Mouse (Mus musculus) intestine, embryonic 15.5 days (tissue): Measurements from ENCODE around the gene Col5a2. TPM values are rescaled to one million over a fixed set of nuclear protein-coding genes. Genes with fewer than 3 reads are reported as not detected.
"Not testable (repeated sequence)": the region's sequence is repeated elsewhere in the genome, so short reads cannot be mapped to it uniquely, and the experiment has no call there.

Experiments
- ATAC-seq: fragments of 200-750 bp; cut with Nextera tagmentation; 2 replicates; pipeline ENCODE4 v1.8.0; 2017; ENCODE audit warnings: moderate TSS enrichment, moderate library complexity
- H3K27ac ChIP-seq: fragments of 300-500 bp; sonication (generic); 2 replicates; pipeline ENCODE4 v1.5.1; 2015; ENCODE audit warnings: mild to moderate bottlenecking, inconsistent platforms
- H3K27me3 ChIP-seq: fragments of 300-500 bp; sonication (generic); replicated peaks from 2 replicates; pipeline ENCODE4 v1.6.1; 2015; ENCODE audit warnings: inconsistent platforms
- H3K36me3 ChIP-seq: fragments of 300-500 bp; sonication (generic); 2 replicates; pipeline ENCODE4 v1.6.1; 2015; ENCODE audit warnings: inconsistent platforms
- H3K4me1 ChIP-seq: fragments of 300-500 bp; sonication (generic); replicated peaks from 2 replicates; pipeline ENCODE4 v1.6.1; 2015; ENCODE audit warnings: inconsistent platforms
- H3K4me2 ChIP-seq: fragments of 300-500 bp; sonication (generic); replicated peaks from 2 replicates; pipeline ENCODE4 v1.6.1; 2015; ENCODE audit warnings: mild to moderate bottlenecking, inconsistent platforms
- H3K4me3 ChIP-seq: fragments of 300-500 bp; sonication (generic); replicated peaks from 2 replicates; pipeline ENCODE4 v1.5.1; 2015; ENCODE audit warnings: inconsistent platforms
- H3K9ac ChIP-seq: fragments of 300-500 bp; sonication (generic); 2 replicates; pipeline ENCODE4 v1.6.1; 2015; ENCODE audit warnings: inconsistent platforms
- H3K9me3 ChIP-seq: fragments of 300-500 bp; sonication (generic); 2 replicates; pipeline ENCODE4 v1.6.1; 2016; ENCODE audit warnings: inconsistent platforms
- WGBS: fragments of 180-500 bp; shearing (Covaris S2); methylation state at CpG from one replicate; pipeline ENCODE4 v1.1.7; 2015; 5-methylcytosine and 5-hydroxymethylcytosine counted together
- polyA plus RNA-seq: library from polyadenylated mRNA; unstranded; fragments of >200 nt; fragmentation: Nextera tagmentation; extraction: Ambion mirVana; gene quantifications from 2 replicates; pipeline ENCODE4 v1.2.1, GENCODE M21; 2015

The Col5a2 gene
- polyA plus RNA-seq, 1 experiment from 2014 or later: 78.0 TPM

DNA sequence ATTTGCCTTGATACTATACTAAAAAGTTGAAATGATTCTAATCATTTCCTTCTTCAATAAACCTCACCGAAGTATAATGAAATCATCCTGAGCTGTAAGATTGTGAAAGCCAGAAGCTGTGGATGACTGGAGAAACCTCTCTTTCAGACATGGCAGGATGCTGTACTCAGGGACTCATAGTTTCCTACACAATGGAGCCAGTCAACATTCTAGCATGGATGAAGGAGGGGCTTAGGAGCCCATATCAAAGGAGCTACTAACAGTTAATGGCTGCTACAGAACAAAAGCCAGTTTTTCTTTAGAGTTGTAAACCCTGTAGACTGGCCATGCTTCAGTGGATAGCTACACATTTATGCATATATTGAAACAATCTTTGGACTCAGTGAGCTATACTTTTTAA is 12.6 kb downstream of the Col5a2 start:
- no peak for ATAC-seq
- no peak overlapping the region for H3K4me3 ChIP-seq
- no peak overlapping the region for H3K9ac ChIP-seq
- no peak overlapping the region for H3K4me2 ChIP-seq
- H3K9me3 ChIP-seq: no peaks in the 10 kb centered on the region
- H3K27ac ChIP-seq: no peak overlapping the region
- WGBS: 90% methylated on average over 1 of the region's 1 CpGs
- H3K27me3 ChIP-seq: no peaks in the 10 kb centered on the region
- H3K4me1 ChIP-seq: no peaks in the 10 kb centered on the region
- no peaks in the 10 kb centered on the region for H3K36me3 ChIP-seq

DNA sequence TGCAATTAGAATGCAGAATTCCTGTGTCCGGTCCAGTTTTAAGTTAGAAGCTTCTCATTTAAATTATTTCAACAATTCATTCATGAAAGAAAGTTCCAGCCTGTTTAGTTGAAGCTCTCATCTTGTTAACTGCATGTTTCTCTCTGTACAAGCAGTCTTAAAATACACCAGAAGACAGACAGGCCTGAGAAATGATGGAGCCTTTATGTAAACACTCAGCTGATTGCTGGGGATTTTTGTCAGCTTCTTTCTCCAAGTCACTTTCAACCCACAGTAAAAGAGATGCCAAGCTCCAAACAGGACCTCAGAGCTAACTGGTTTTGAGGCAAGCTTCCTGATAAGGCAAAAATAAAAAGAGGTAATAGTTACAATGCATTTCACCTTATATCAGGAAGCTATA is 14.8 kb downstream of the Col5a2 start:
- no peak for ATAC-seq
- H3K4me3 ChIP-seq: no peak overlapping the region
- no peak overlapping the region for H3K4me2 ChIP-seq
- H3K9me3 ChIP-seq: no peaks in the 10 kb centered on the region
- no peaks in the 10 kb centered on the region for H3K4me1 ChIP-seq
- no peaks in the 10 kb centered on the region for H3K36me3 ChIP-seq
- H3K27ac ChIP-seq: no peak overlapping the region
- no peak overlapping the region for H3K9ac ChIP-seq
- 50% methylated on average over 1 of the region's 1 CpGs for WGBS
- H3K27me3 ChIP-seq: no peaks in the 10 kb centered on the region

DNA sequence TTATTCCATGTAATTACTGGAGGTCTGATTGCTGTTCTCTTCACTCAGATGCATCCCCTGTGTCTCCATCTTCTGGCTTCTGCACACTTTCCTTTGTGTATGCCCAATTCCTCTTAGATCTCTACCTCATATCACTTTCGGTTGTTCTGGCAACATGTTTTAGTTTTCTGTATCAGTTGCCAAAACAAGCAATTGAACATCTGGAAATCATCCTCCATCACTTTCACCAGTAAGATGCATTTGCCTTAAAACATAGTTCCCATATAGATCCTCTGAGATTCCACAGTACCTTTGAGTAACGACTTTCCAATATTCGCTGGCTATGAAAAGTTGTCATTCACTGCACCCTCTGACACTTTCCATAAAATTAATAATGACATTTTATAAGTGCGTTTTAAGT is 20.1 kb downstream of the Col5a2 start:
- H3K9ac ChIP-seq: no peak overlapping the region
- no peaks in the 10 kb centered on the region for H3K4me1 ChIP-seq
- no peaks in the 10 kb centered on the region for H3K27me3 ChIP-seq
- H3K4me2 ChIP-seq: no peak overlapping the region
- ATAC-seq: no peak
- no peak overlapping the region for H3K4me3 ChIP-seq
- no peaks in the 10 kb centered on the region for H3K36me3 ChIP-seq
- no peaks in the 10 kb centered on the region for H3K9me3 ChIP-seq
- WGBS: 86% methylated on average over 4 of the region's 4 CpGs
- no peak overlapping the region for H3K27ac ChIP-seq

DNA sequence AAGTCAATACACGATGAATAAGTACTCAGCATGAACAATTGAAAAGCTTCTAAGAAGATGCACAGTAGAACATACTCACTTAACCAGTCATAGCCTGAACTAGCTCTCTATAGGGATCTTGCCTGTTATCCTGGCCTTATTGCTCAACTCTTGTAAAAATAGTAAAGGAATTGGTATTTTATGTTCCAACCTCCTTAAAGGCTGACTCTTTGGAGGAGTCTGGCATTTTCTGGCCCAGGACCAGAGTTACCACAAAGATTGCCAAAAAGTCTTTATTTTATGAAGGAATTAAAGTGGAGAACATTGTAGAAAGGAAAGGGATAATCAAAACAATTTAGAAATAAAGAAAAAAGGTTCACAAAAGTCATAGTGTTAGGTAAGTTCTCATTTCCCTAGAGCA is 21.2 kb downstream of the Col5a2 start:
- Histone ChIP-seq H3K27me3 (no peaks in the 10 kb centered on the region), H3K36me3 (no peaks in the 10 kb centered on the region), H3K4me2 (no peak overlapping the region), H3K9me3 (no peaks in the 10 kb centered on the region), H3K4me1 (no peaks in the 10 kb centered on the region), H3K27ac (no peak overlapping the region), H3K9ac (no peak overlapping the region), H3K4me3 (no peak overlapping the region)
- WGBS: 94% methylated on average over 1 of the region's 1 CpGs
- no peak for ATAC-seq

DNA sequence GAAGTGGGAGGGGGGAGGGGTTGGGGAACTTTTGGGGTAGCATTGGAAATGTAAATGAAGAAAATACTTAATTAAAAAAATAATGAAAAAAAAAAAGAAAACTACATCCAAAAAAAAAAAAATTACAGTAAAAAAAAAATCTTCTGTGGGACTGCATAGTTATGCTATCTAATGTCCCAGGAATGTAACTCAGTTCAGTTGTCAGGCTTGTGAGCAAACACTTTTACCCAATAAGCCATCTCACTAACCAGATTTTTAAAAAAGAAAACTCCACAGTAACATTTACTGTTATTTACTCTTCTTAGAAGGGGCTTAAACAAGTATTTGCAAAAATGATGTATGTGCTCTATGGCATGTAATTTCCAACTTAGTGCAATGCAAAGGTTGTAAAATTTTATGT is 24.0 kb downstream of the Col5a2 start:
- Histone ChIP-seq H3K27me3 (no peaks in the 10 kb centered on the region), H3K4me2 (no peak overlapping the region), H3K4me1 (no peaks in the 10 kb centered on the region), H3K4me3 (no peak overlapping the region), H3K9me3 (no peaks in the 10 kb centered on the region), H3K9ac (no peak overlapping the region), H3K36me3 (no peaks in the 10 kb centered on the region), H3K27ac (no peak overlapping the region)
- no peak for ATAC-seq

DNA sequence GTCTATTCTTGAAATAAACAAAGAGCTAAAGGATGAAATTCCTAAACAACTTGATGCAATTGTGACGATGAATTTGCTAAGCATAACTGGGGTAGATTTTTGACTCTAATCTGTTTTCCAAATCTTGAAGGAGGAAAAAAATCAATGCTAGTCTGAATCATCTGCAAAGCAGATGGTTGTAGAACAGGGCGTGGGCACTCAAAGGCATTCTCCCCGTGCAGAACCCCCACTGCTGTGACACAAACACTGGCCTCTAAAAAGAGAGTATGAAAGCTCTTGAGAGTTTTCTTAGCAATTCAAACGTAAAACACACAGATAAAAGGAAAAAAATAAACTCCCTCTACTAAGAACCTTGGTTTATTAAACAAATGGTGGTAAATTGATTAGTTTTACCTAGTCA is 30.3 kb downstream of the Col5a2 start:
- no peak for ATAC-seq
- Histone ChIP-seq H3K9me3 (no peaks in the 10 kb centered on the region), H3K27me3 (no peaks in the 10 kb centered on the region), H3K36me3 (no peaks in the 10 kb centered on the region), H3K9ac (no peak overlapping the region), H3K4me1 (no peaks in the 10 kb centered on the region), H3K27ac (no peak overlapping the region), H3K4me2 (no peak overlapping the region), H3K4me3 (no peak overlapping the region)
- WGBS: 54% methylated on average over 4 of the region's 4 CpGs

DNA sequence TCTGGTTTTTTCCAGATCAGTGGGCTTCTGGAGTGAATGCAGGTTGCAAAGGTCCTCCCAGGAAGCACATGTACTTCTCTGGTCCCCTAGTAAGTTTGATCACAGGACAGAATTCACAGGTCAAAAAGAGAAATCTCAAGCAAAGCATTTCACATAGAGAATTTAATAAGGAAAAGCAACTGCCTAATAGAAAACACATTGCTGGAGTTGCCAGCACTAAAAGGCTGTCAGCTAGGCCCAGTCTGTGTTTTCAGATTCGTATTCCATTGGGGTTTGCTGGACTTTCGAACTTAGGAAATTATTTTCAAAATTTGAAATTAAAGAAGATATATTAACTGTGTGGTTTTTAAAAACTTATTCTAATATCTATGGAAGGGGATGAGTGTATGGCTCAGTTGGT is 42.3 kb downstream of the Col5a2 start:
- no peak overlapping the region for H3K9ac ChIP-seq
- no peaks in the 10 kb centered on the region for H3K9me3 ChIP-seq
- H3K36me3 ChIP-seq: no peaks in the 10 kb centered on the region
- no peak for ATAC-seq
- H3K27me3 ChIP-seq: no peaks in the 10 kb centered on the region
- H3K4me3 ChIP-seq: no peak overlapping the region
- no peak overlapping the region for H3K4me2 ChIP-seq
- H3K27ac ChIP-seq: no peak overlapping the region
- no peaks in the 10 kb centered on the region for H3K4me1 ChIP-seq
- WGBS: 93% methylated on average over 2 of the region's 2 CpGs

DNA sequence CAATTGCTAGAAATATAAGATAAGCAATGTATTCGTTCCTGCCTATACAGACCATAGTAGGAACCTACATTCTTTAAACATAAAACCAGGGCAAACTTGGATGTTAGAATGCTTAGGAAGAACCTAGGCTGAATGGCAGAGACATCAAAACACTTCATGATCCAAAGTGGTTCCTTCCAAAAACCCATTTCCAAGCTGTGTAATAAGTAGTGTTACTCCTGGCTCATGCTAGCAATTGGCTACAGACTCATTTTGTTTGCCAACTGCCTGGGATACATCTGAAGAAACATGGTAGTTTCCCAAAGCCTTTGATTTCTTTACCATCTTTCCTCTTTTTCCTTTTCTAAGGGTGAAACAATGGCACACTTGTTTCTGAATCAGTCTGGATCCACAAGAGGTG is 47.3 kb downstream of the Col5a2 start:
- Histone ChIP-seq H3K9ac (no peak overlapping the region), H3K27ac (no peak overlapping the region), H3K4me2 (no peak overlapping the region), H3K4me1 (no peaks in the 10 kb centered on the region), H3K9me3 (no peaks in the 10 kb centered on the region), H3K27me3 (no peaks in the 10 kb centered on the region), H3K4me3 (no peak overlapping the region), H3K36me3 (no peaks in the 10 kb centered on the region)
- 84% methylated on average over 1 of the region's 1 CpGs for WGBS
- no peak for ATAC-seq

DNA sequence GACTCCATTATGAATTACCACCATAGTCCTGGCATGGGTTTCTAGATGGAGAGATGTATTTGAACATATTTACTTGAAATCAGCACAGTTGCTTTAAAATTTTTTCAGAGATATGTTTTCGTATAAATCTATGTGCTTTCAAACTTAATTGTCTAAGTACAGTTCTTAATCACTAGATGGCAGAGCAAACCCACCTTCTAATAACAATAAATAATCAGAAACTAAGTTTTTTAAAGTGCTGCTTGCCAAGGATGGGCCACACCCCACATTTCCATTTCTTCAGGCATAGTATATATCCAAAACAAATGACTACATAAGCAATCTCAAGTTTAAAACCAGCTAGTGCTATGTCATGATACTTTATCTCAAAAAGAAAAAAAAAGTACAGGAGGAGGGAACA is 54.2 kb downstream of the Col5a2 start:
- ATAC-seq: no peak

DNA sequence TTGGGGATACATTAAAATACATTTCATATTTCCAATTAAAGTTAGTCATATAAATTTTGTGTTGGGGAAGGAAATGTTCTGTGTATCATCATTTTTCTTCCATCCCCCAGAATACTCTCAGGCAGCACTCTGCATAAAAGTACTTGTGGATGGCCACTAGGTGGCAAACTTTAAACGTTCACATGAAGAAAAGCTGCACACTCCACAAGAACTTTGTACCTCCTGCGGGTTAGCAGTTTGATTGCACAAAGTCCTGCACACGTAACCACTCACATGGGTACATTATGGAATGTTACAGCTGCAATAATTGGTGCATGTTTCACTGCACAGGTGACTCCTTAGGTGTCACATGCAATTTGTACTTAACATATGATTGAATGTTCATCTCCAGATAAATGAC is 71.2 kb downstream of the Col5a2 start:
- H3K9me3 ChIP-seq: no peaks in the 10 kb centered on the region
- no peak overlapping the region for H3K9ac ChIP-seq
- no peak overlapping the region for H3K27ac ChIP-seq
- peaks cover 7% of the 10 kb centered on the region; the same call in 1 of the 2 replicates for H3K36me3 ChIP-seq
- H3K27me3 ChIP-seq: no peaks in the 10 kb centered on the region
- no peaks in the 10 kb centered on the region for H3K4me1 ChIP-seq
- WGBS: 21% methylated on average over 3 of the region's 3 CpGs
- peak; percentile 72 for ATAC-seq
- no peak overlapping the region for H3K4me3 ChIP-seq
- H3K4me2 ChIP-seq: no peak overlapping the region

More for the DNA sequence above, 54.2 kb downstream of the Col5a2 start:
- Histone ChIP-seq H3K4me1 (no peaks in the 10 kb centered on the region), H3K9ac (no peak overlapping the region), H3K4me2 (no peak overlapping the region), H3K27me3 (no peaks in the 10 kb centered on the region), H3K4me3 (no peak overlapping the region), H3K36me3 (no peaks in the 10 kb centered on the region), H3K9me3 (no peaks in the 10 kb centered on the region), H3K27ac (no peak overlapping the region)
- WGBS: 91% methylated on average over 1 of the region's 1 CpGs

DNA sequence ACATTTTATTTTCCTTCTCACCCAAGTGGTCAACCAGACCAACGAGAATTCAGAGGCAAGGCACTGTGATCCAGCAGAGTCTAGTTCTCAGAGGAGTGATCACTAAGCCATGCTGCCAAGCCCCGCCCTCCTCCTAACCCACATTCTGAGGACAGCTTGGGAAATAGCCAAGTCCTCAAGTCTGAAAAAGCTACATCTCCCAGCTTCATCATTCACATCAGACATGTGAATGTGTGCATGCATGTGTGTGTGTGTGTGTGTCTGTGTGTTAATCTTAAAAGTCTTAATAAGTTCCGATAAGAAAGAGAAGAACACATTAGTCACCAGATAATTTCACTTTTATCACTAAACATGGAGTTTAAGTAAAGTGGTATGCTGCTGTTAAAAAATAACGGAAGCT is 72.6 kb downstream of the Col5a2 start:
- Histone ChIP-seq H3K4me3 (no peak overlapping the region), H3K4me2 (no peak overlapping the region), H3K27ac (no peak overlapping the region), H3K36me3 (peaks cover 7% of the 10 kb centered on the region; the same call in 1 of the 2 replicates), H3K9ac (no peak overlapping the region), H3K9me3 (no peaks in the 10 kb centered on the region), H3K4me1 (no peaks in the 10 kb centered on the region), H3K27me3 (no peaks in the 10 kb centered on the region)
- 78% methylated on average over 4 of the region's 4 CpGs for WGBS
- no peak for ATAC-seq

DNA sequence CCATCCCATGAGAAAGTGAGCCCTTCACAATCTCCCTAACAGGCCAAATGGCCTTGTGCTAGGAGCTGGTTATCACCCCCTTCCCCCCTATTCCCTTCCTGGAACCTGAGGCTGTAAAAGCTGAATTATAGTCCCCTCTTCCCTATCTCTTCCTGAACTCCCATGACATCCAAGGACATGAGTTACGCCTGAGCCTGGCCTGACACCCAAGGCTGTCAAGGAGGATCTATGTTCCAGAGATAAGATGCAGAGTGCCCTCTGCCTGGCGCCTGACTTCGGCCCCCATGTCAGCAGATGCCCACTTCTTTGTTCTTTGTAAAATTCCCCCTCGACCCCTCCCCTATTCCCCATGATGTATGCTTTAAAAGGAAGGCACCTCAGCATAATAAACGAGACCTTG is 73.9 kb downstream of the Col5a2 start:
- not testable (repeated sequence) for H3K36me3 ChIP-seq, H3K4me2 ChIP-seq, H3K27ac ChIP-seq, H3K27me3 ChIP-seq, H3K4me3 ChIP-seq, H3K9me3 ChIP-seq, H3K4me1 ChIP-seq, H3K9ac ChIP-seq, ATAC-seq
- WGBS: 81% methylated on average over 5 of the region's 5 CpGs

DNA sequence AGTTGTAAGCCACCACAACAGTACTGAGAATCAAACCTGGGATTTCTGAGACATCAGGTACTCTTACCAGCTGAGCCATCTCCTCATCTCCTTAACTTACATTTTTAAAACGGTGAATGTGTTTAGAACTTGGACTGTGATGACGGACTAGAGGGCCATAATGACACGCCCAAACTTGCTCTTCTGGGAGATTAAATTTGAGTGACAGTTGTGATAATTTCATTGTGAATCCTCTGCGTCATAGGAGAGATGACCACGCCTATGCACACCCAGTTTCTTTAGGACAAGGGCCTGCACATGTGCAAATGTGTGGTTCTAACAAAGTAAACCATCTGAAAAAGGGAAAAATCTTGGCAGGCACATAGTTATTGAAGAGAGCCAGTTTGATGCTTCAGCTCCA is 79.2 kb downstream of the Col5a2 start:
- Histone ChIP-seq H3K4me2 (no peak overlapping the region), H3K9me3 (no peaks in the 10 kb centered on the region), H3K4me3 (no peak overlapping the region), H3K36me3 (0 out of 2 replicates have a peak, but pooled peaks cover 7% of the 10 kb centered on the region), H3K27me3 (no peaks in the 10 kb centered on the region), H3K27ac (no peak overlapping the region), H3K4me1 (no peaks in the 10 kb centered on the region), H3K9ac (no peak overlapping the region)
- ATAC-seq: no peak
- 65% methylated on average over 5 of the region's 5 CpGs for WGBS

DNA sequence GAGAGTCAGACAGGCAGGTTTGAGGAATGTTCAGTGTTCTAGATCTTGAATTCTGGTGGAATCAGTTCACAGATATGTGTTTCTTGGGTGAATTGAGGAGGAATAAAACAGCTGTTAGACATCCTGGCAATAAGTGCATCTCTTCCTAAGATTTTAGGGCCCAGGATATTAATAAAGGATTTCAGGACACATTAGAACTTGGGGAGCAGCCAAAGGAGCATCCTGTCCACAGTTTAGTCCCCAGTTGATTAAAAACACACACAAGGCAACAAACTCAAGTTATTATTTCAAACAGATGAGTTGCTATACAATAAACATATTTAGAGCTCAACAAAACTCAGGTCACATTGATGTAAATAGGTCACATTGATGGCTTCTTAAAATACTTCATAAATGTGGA is 82.5 kb downstream of the Col5a2 start:
- no peaks in the 10 kb centered on the region for H3K4me1 ChIP-seq
- no peak for ATAC-seq
- no peaks in the 10 kb centered on the region for H3K27me3 ChIP-seq
- H3K9ac ChIP-seq: no peak overlapping the region
- H3K4me3 ChIP-seq: no peak overlapping the region
- no peaks in the 10 kb centered on the region for H3K9me3 ChIP-seq
- no peak overlapping the region for H3K27ac ChIP-seq
- no peak overlapping the region for H3K4me2 ChIP-seq
- H3K36me3 ChIP-seq: 0 out of 2 replicates have a peak, but pooled peaks cover 6% of the 10 kb centered on the region
